Mouse (Mus musculus): ENCODE data around the gene Ing5.
"Not testable (repeated sequence)": the region's sequence is repeated elsewhere in the genome, so short reads cannot be mapped to it uniquely, and the experiment has no call there.

Ing5 gene

DNA sequence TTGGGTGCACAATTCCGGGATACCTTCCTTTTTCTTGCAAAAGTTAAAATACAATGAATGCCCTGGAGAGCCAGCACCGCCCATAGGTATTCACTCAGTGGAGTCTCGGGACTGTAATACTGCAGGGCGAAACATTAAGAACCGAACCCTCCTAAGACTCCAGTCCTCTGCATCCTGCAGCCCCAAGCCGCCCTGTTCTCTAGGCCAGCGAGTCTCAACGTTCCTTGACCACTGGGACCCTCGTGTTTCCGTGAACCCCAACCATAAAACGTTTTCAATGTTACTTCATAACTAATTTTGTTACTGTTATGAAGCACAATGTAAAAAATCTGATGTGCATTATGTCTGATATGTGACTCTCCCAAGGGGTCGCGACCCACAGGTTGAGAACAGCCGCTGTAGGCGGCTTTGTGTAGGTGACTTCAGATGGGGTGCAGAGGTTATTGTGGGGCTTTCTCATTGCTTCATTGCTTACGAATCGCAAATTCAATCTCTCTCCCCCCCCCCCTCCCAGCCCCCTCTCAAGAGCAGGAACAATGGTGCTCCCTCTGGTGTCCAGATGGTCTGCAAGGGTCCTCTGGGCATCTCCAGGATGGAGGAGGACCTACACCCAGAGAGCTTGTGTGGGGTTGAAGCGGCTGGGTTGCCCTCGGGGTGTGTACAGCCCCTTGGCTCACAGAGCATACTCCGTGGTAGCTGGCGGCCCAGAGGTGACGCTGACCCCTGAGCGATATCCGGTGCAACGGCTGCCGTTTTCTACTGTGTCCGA lies 22.2 kb downstream of the Ing5 start:
- DNase-seq (ENCODE audit: low read depth, low spot score): no peak
- Histone ChIP-seq H3K36me3 (ENCODE audit: control insufficient read depth, insufficient read depth, low read length, poor library complexity, severe bottlenecking) (no peaks in the 10 kb centered on the region), H3K27me3 (ENCODE audit: control insufficient read depth, insufficient read depth, low read length, poor library complexity, severe bottlenecking) (no peaks in the 10 kb centered on the region)

- Histone ChIP-seq H3K36me3 (ENCODE audit: control insufficient read depth, insufficient read depth, low read length, poor library complexity, severe bottlenecking) (no peaks in the 10 kb centered on the region), H3K27me3 (ENCODE audit: control insufficient read depth, insufficient read depth, low read length, poor library complexity, severe bottlenecking) (no peaks in the 10 kb centered on the region)
- no peak for DNase-seq (ENCODE audit: low read depth, low spot score)
Observed at GRCm38 (mm10) chr1:93826540-93826835, 22.7 kb downstream of the Ing5 start.

- H3K36me3 ChIP-seq (ENCODE audit: control insufficient read depth, insufficient read depth, low read length, poor library complexity, severe bottlenecking); DNase-seq (ENCODE audit: low read depth, low spot score); H3K27me3 ChIP-seq (ENCODE audit: control insufficient read depth, insufficient read depth, low read length, poor library complexity, severe bottlenecking): not testable (repeated sequence)
Observed at GRCm38 (mm10) chr1:93832754-93833360, 29.1 kb downstream of the Ing5 start.

- no peak for DNase-seq (ENCODE audit: low read depth, low spot score)
- no peaks in the 10 kb centered on the region for H3K27me3 ChIP-seq (ENCODE audit: control insufficient read depth, insufficient read depth, low read length, poor library complexity, severe bottlenecking)
- peaks cover 7% of the 10 kb centered on the region for H3K36me3 ChIP-seq (ENCODE audit: control insufficient read depth, insufficient read depth, low read length, poor library complexity, severe bottlenecking)
Observed at GRCm38 (mm10) chr1:93834671-93835150, 30.9 kb downstream of the Ing5 start.

DNA sequence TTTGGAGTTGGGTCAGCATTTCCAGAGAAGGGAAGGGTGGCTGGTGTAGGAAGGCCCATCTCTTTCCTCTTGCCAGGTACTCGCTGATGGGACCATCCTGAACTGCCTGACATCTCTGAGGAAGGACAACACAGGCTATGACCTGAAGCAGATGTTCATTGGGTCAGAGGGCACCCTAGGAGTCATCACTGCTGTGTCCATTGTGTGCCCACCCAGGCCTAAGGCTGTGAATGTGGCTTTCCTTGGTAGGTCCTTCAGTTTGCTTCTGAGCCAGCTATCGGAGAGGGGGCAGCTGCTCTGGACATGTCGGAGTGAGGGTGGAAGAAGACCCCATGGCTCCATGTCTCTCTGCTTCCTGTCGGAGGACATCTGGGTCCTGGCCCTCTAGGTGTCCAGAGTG lies 31.4 kb downstream of the Ing5 start:
- H3K36me3 ChIP-seq (ENCODE audit: control insufficient read depth, insufficient read depth, low read length, poor library complexity, severe bottlenecking): peaks cover 7% of the 10 kb centered on the region
- H3K27me3 ChIP-seq (ENCODE audit: control insufficient read depth, insufficient read depth, low read length, poor library complexity, severe bottlenecking): no peaks in the 10 kb centered on the region
- DNase-seq (ENCODE audit: low read depth, low spot score): no peak

DNA sequence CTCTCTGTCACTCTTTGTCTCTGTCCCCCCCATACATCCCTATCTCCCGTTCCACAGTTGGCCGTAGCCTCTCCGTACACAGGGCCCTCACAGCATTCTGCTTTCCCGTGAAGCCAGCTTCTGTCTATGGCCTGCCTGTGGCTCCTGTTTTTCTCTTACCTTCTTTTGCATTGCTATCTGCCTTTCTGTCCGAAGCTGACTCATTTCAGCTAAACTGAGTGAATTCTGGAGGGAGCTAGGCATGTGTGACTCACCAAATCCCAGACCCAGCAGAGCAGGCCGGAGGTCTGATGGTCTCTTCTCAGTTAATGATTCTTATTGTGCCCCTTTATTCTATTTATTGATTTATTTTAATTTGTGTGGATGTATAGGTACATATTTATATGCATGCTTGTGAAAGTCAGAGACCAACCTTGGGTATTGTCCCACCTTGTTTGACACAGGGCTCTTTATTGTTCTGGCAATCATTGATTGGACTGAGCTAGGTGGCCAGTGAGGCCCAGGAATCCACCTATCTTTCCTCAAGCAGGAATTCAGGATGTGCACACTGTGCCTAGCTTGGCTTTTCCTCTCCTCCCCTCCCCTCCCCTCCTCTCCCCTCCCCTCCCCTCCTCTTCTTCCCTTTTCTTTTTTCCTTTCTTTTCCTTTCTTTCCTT lies 32.2 kb downstream of the Ing5 start:
- Histone ChIP-seq H3K27me3 (ENCODE audit: control insufficient read depth, insufficient read depth, low read length, poor library complexity, severe bottlenecking) (no peaks in the 10 kb centered on the region), H3K36me3 (ENCODE audit: control insufficient read depth, insufficient read depth, low read length, poor library complexity, severe bottlenecking) (peaks cover 7% of the 10 kb centered on the region)
- DNase-seq (ENCODE audit: low read depth, low spot score): no peak

DNA sequence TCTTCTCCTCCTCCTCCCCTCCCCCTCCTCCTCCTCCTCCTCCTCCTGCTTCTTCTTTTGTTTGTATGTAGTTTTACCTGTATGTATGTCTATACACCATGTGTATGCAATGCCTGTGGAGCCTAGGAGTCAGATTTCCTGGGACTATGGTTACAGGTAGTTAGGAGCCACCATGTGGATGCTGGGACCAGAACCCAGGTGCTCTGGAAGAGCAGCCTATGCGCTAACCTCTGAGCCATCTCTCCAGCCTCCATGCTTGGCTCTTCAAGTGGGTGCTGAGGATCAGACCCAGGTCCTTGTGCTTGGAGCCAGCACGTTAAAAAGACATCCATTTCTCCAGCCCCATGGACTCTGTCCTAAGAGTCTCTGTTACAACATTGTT lies 32.8 kb downstream of the Ing5 start:
- Histone ChIP-seq H3K36me3 (ENCODE audit: control insufficient read depth, insufficient read depth, low read length, poor library complexity, severe bottlenecking) (peaks cover 7% of the 10 kb centered on the region), H3K27me3 (ENCODE audit: control insufficient read depth, insufficient read depth, low read length, poor library complexity, severe bottlenecking) (no peaks in the 10 kb centered on the region)
- no peak for DNase-seq (ENCODE audit: low read depth, low spot score)

- H3K36me3 ChIP-seq (ENCODE audit: control insufficient read depth, insufficient read depth, low read length, poor library complexity, severe bottlenecking): peaks cover 7% of the 10 kb centered on the region
- no peak for DNase-seq (ENCODE audit: low read depth, low spot score)
Observed at GRCm38 (mm10) chr1:93837335-93837734, 33.6 kb downstream of the Ing5 start.

DNA sequence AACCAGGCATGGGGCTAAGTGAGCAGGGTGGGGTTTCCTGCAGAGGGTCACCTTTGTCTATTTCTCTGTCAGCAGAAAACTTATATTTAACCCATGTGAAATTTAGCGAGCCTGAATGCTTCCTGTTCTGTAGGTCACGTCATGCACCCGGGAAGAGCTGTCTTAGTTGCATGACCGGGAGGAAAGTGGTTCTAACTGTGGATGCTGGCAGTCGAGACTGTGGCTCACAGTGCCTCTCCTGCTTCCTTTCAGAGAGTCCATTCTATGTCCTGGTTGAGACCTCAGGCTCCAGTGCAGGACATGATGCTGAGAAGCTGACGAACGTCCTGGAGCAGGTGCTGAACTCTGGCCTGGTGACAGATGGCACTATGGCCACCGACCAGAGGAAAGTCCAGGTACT lies 34.8 kb downstream of the Ing5 start:
- not testable (repeated sequence) for DNase-seq (ENCODE audit: low read depth, low spot score); H3K36me3 ChIP-seq (ENCODE audit: control insufficient read depth, insufficient read depth, low read length, poor library complexity, severe bottlenecking); H3K27me3 ChIP-seq (ENCODE audit: control insufficient read depth, insufficient read depth, low read length, poor library complexity, severe bottlenecking)

More at GRCm38 (mm10) chr1:93837335-93837734, 33.6 kb downstream of the Ing5 start:
- H3K27me3 ChIP-seq (ENCODE audit: control insufficient read depth, insufficient read depth, low read length, poor library complexity, severe bottlenecking): no peaks in the 10 kb centered on the region

DNA sequence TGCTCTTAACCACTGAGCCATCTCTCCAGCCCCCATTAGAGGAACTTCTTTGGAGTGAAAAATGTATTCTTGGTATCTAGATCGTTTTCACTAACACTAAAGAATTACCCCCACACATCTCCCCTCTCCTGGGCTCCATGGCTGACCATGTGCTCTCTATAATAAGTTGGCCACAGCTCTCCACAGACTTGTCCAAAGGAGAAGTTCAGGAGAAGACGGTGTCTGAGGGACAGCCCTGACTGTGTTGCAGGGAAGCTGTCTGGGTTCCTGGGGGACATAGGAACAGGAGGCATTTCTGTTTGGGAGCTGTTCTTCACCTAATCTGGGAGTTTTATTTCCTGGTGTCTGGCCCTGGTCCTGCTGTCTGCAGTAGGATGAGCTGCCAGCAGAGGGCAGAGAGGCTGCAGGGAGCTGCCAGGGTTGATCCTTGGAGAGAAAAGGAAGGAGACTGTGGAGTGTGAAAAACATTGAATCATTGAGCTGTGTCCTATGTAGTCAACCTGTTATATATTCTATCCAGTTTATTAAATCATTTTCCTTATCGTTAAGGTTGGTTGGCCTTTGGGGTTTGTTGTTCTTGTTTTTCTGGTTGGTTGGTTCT lies 42.1 kb downstream of the Ing5 start:
- H3K36me3 ChIP-seq (ENCODE audit: control insufficient read depth, insufficient read depth, low read length, poor library complexity, severe bottlenecking); H3K27me3 ChIP-seq (ENCODE audit: control insufficient read depth, insufficient read depth, low read length, poor library complexity, severe bottlenecking); DNase-seq (ENCODE audit: low read depth, low spot score): not testable (repeated sequence)

DNA sequence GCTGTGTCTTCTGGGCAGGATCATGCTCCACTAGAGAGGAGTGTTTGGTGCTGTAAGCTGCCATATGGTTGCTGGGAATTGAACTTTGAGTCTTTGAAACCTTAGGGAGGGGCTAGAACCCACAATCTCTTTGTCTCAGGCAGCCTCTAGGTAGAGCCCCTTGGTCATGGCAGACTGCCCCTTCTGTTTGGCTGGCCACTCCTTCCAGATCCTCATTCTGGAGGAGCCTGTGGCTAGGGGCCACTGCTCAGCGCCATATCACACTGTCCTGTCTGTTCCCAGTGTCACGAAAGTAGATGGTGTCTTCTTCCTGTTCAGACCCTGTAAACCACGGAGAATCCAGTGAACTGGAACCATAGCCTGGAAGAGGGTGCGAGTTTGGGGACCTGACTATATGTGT lies 52.0 kb downstream of the Ing5 start:
- H3K36me3 ChIP-seq (ENCODE audit: control insufficient read depth, insufficient read depth, low read length, poor library complexity, severe bottlenecking); H3K27me3 ChIP-seq (ENCODE audit: control insufficient read depth, insufficient read depth, low read length, poor library complexity, severe bottlenecking): not testable (repeated sequence)

GRCm38 (mm10) chr1:93857370-93857769 lies 53.6 kb downstream of the Ing5 start:
- Histone ChIP-seq H3K27me3 (ENCODE audit: control insufficient read depth, insufficient read depth, low read length, poor library complexity, severe bottlenecking) (no peaks in the 10 kb centered on the region), H3K36me3 (ENCODE audit: control insufficient read depth, insufficient read depth, low read length, poor library complexity, severe bottlenecking) (no peaks in the 10 kb centered on the region)
- DNase-seq (ENCODE audit: low read depth, low spot score): no peak

More for the DNA sequence above, 52.0 kb downstream of the Ing5 start:
- not testable (repeated sequence) for DNase-seq (ENCODE audit: low read depth, low spot score)

DNA sequence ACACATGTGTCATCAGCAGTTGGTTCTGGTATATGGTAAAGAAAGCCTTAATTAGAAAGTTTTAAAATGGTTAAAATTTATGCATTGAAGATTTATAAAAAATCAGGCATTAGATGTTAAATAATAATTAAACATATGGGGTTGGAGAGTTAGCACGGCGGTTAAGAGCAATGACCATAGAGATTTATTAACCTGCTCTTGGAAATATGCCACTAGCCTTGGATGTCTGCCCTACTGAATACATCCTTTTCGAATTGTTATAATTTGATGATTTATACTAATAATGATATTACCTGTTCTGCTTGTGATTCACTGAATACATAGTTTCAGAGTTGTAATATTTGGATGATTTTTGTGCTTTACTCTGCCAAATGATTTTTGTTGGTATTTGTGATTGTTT lies 54.2 kb downstream of the Ing5 start:
- H3K27me3 ChIP-seq (ENCODE audit: control insufficient read depth, insufficient read depth, low read length, poor library complexity, severe bottlenecking): no peaks in the 10 kb centered on the region

DNA sequence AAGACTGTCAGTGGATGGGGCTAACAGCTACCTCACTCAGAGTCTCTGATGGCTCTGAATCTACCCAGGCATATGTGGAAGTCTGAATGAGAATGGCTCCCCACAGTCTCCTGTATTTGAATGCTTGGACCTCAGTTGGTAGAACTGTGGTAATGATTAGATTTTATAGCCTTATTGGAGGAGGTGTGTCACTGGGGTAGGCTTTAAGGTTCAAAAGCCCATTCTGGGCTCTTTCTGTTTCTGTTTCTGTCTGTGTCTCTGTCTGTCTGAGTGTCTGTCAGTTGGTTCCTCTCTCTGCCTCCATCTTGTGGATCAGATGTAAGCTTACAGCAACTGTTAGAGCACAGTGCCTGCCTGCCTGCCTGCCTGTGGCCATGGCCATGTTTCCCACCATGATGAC lies 55.9 kb downstream of the Ing5 start:
- no peak for DNase-seq (ENCODE audit: low read depth, low spot score)
- Histone ChIP-seq H3K27me3 (ENCODE audit: control insufficient read depth, insufficient read depth, low read length, poor library complexity, severe bottlenecking) (no peaks in the 10 kb centered on the region), H3K36me3 (ENCODE audit: control insufficient read depth, insufficient read depth, low read length, poor library complexity, severe bottlenecking) (no peaks in the 10 kb centered on the region)

More for the DNA sequence above, 54.2 kb downstream of the Ing5 start:
- H3K36me3 ChIP-seq (ENCODE audit: control insufficient read depth, insufficient read depth, low read length, poor library complexity, severe bottlenecking): no peaks in the 10 kb centered on the region
- no peak for DNase-seq (ENCODE audit: low read depth, low spot score)

DNA sequence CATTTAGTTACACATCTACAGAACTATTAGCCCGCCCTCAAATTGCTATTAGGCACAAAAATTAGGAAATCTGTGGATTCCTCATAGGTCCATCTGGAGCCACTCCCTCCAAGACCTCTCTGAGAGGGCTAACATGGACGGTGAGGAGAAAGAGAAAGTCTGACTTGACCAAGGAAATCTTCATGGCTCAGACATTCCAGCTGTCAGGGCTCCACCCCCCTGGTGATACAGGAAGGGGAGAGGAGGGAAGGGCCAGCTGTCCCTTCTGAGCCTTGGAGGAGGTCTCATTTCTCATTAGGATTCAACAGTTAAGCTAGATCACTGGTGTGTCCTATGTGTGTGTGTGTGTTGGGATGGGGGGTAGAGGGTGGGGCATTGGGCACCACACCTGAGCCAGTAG lies 57.3 kb downstream of the Ing5 start, which contains the start of gene Gal3st2:
TSS of gene Gal3st2 (plus strand) at position 259 of the 400 bp plus-strand sequence.
- not testable (repeated sequence) for H3K27me3 ChIP-seq (ENCODE audit: control insufficient read depth, insufficient read depth, low read length, poor library complexity, severe bottlenecking); DNase-seq (ENCODE audit: low read depth, low spot score); H3K36me3 ChIP-seq (ENCODE audit: control insufficient read depth, insufficient read depth, low read length, poor library complexity, severe bottlenecking)
